Mouse (Mus musculus) heart, postnatal 0 days (tissue): Measurements from ENCODE around the gene Pck2. TPM values are rescaled to one million over a fixed set of nuclear protein-coding genes. Genes with fewer than 3 reads are reported as not detected.

Source experiments
- ATAC-seq: fragments of 200-750 bp; cut with Nextera tagmentation; 2 replicates; pipeline ENCODE4 v1.8.0; 2017; ENCODE audit warnings: low read depth, moderate number of reproducible peaks, moderate library complexity; ENCODE audit not compliant: insufficient read depth
- DNase-seq: peaks from one replicate; pipeline ENCODE4 v3.0.0-alpha.2; 2016; ENCODE audit warnings: low spot score
- H3K27ac ChIP-seq: fragments of 300-500 bp; sonication (generic); 2 replicates; pipeline ENCODE4 v1.5.1; 2014; ENCODE audit warnings: low read depth, mild to moderate bottlenecking
- H3K27me3 ChIP-seq: fragments of 300-500 bp; sonication (generic); 2 replicates; pipeline ENCODE4 v1.6.1; 2014; ENCODE audit warnings: low read length, mixed read lengths; ENCODE audit not compliant: control insufficient read depth, insufficient read depth
- H3K36me3 ChIP-seq: fragments of 300-500 bp; sonication (generic); replicated peaks from 2 replicates; pipeline ENCODE4 v1.6.1; 2014; ENCODE audit warnings: low read length, mixed read lengths; ENCODE audit not compliant: control insufficient read depth, insufficient read depth
- H3K4me1 ChIP-seq: fragments of 300-500 bp; sonication (generic); 2 replicates; pipeline ENCODE4 v1.6.1; 2014; ENCODE audit warnings: antibody characterized with exemption; ENCODE audit not compliant: control insufficient read depth, insufficient read depth
- H3K4me2 ChIP-seq: fragments of 300-500 bp; sonication (generic); 2 replicates; pipeline ENCODE4 v1.6.1; 2014; ENCODE audit warnings: low read depth, mild to moderate bottlenecking, low read length, moderate library complexity
- H3K4me3 ChIP-seq: fragments of 300-500 bp; sonication (generic); 2 replicates; pipeline ENCODE4 v1.5.1; 2014; ENCODE audit warnings: low read depth, low read length
- H3K9ac ChIP-seq: fragments of 300-500 bp; sonication (generic); replicated peaks from 2 replicates; pipeline ENCODE4 v1.6.1; 2014; ENCODE audit warnings: low read depth, low read length, mixed read lengths
- H3K9me3 ChIP-seq: fragments of 300-500 bp; sonication (generic); replicated peaks from 2 replicates; pipeline ENCODE4 v1.6.1; 2016; ENCODE audit warnings: low read length; ENCODE audit not compliant: control insufficient read depth
- CTCF ChIP-seq: IDR thresholded peaks from 2 replicates; pipeline ENCODE4 v1.5.1; 2016; ENCODE audit warnings: antibody characterized with exemption, control low read depth, low read depth
- EP300 ChIP-seq: IDR thresholded peaks from 2 replicates; pipeline ENCODE4 v1.6.1; 2016; ENCODE audit warnings: antibody characterized with exemption, low read depth
- WGBS: fragments of 180-500 bp; shearing (Covaris S2); extraction: QIAGEN DNeasy Blood & Tissue Kit; methylation state at CpG from one replicate; pipeline ENCODE4 v1.1.7; 2014; 5-methylcytosine and 5-hydroxymethylcytosine counted together
- polyA plus RNA-seq: library from polyadenylated mRNA; unstranded; fragments of >200 nt; fragmentation: Nextera tagmentation; extraction: Ambion mirVana; gene quantifications from 2 replicates; pipeline ENCODE4 v1.2.1, GENCODE M21; 2015
- total RNA-seq: library from RNA; depleted of rRNA; stranded (reverse); fragments of >200 nt; gene quantifications from 2 replicates; pipeline ENCODE4 v1.2.3, GENCODE M21; 2014; ENCODE audit warnings: low replicate concordance; rRNA removed

The Pck2 gene
- total and polyA plus RNA-seq, 2 experiments from 2014 or later = 22.6 to 85.2 TPM

GRCm38 (mm10) chr14:55596036-55596690 lies 56.1 kb downstream of the Pck2 start:
- H3K4me3 ChIP-seq = no peak overlapping the region
- H3K4me1 ChIP-seq = peaks cover 12% of the 10 kb centered on the region
- H3K36me3 ChIP-seq = peaks cover 76% of the 10 kb centered on the region
- H3K4me2 ChIP-seq = no peak overlapping the region
- no peaks in the 10 kb centered on the region for H3K9me3 ChIP-seq
- TF ChIP-seq CTCF (no peak), EP300 (no peak)
- no peak overlapping the region for H3K27ac ChIP-seq
- H3K9ac ChIP-seq = no peak overlapping the region
- 69% methylated on average over 13 of the region's 13 CpGs for WGBS
- no peaks in the 10 kb centered on the region for H3K27me3 ChIP-seq
- no peak for ATAC-seq
- DNase-seq = no peak

DNA sequence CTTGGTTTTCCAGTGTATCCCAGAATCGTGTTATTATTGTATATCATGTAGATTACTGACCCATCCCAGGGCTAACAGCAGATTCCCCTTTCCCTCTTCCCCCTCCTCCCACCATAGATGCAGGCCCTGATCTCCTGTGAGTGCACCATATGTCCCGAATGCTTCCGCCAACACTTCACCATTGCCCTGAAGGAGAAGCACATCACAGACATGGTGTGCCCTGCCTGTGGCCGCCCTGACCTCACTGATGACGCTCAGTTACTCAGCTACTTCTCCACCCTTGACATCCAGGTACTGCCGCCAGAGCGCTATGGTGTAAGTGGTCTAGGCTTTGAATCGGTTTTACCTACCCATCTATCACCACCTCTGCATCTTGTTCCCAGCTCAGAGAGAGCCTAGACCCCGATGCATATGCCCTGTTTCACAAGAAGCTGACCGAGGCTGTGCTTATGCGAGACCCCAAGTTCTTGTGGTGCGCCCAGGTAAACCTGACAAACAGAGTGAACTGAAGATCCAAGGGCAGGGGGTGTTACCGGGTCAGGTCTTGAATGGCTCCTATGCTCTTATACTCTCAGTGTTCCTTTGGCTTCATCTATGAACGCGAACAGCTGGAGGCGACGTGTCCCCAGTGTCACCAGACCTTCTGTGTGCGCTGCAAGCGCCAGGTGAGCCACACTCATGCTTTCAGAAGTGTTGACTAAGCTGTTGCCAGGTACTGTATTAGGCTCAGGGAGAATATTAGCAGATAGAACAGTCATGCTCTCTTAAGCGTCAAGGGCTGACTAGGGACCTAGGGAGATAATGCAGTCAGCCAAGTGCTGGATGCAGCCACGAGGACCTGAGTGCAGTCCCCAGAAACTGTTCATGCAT lies 58.7 kb downstream of the Pck2 start:
- WGBS = 91% methylated on average over 21 of the region's 21 CpGs
- no peak overlapping the region for H3K4me3 ChIP-seq
- H3K27me3 ChIP-seq = no peaks in the 10 kb centered on the region
- H3K9ac ChIP-seq = no peak overlapping the region
- no peaks in the 10 kb centered on the region for H3K9me3 ChIP-seq
- H3K4me2 ChIP-seq = no peak overlapping the region
- no peak overlapping the region for H3K27ac ChIP-seq
- DNase-seq = no peak
- TF ChIP-seq CTCF = no peak
- no peak for TF ChIP-seq EP300
- no peak for ATAC-seq
- no peaks in the 10 kb centered on the region for H3K4me1 ChIP-seq
- H3K36me3 ChIP-seq = peaks cover 94% of the 10 kb centered on the region

Other genes starting within 250 kb of the Pck2 start
- 36.5 and 48.8 TPM in 2 replicates for gene Dhrs4, start 61.5 kb upstream of the Pck2 start, total RNA-seq
- 82.5 and 83.3 TPM in 2 replicates for gene Dhrs4, start 61.5 kb upstream of the Pck2 start, polyA plus RNA-seq
- gene Carmil3, start 49.6 kb upstream of the Pck2 start, total RNA-seq = 3.4 and 6.1 TPM in 2 replicates
- 0.49 and 0.56 TPM in 2 replicates for gene Carmil3, start 49.6 kb upstream of the Pck2 start, polyA plus RNA-seq
- 0.08 TPM in 1 of 2 replicates, not detected in the other for gene Cpne6, start 29.8 kb upstream of the Pck2 start, total RNA-seq
- gene Cpne6, start 29.8 kb upstream of the Pck2 start, polyA plus RNA-seq = 0.08 and 0.26 TPM in 2 replicates
- gene Nrl, start 15.3 kb upstream of the Pck2 start, total RNA-seq = not detected in 2 replicates
- gene Nrl, start 15.3 kb upstream of the Pck2 start, polyA plus RNA-seq = not detected in 2 replicates
- 74.4 and 84.9 TPM in 2 replicates for gene Dcaf11, start 19.7 kb downstream of the Pck2 start, total RNA-seq
- gene Dcaf11, start 19.7 kb downstream of the Pck2 start, polyA plus RNA-seq = 75.2 and 81.6 TPM in 2 replicates
- 15.5 TPM in 1 of 2 replicates, not detected in the other for gene A730061H03Rik, start 20.1 kb downstream of the Pck2 start, total RNA-seq
- 1.3 and 1.4 TPM in 2 replicates for gene A730061H03Rik, start 20.1 kb downstream of the Pck2 start, polyA plus RNA-seq
- 212 and 277 TPM in 2 replicates for gene Fitm1, start 35.4 kb downstream of the Pck2 start, total RNA-seq
- gene Fitm1, start 35.4 kb downstream of the Pck2 start, polyA plus RNA-seq = 181 and 195 TPM in 2 replicates
- gene Psme1, start 37.9 kb downstream of the Pck2 start, total RNA-seq = 145 and 181 TPM in 2 replicates
- gene Psme1, start 37.9 kb downstream of the Pck2 start, polyA plus RNA-seq = 250 and 254 TPM in 2 replicates
- gene Emc9, start 45.0 kb downstream of the Pck2 start, total RNA-seq = 36.1 and 37.6 TPM in 2 replicates
- gene Emc9, start 45.0 kb downstream of the Pck2 start, polyA plus RNA-seq = 52.9 and 54.1 TPM in 2 replicates
- gene Psme2, start 50.8 kb downstream of the Pck2 start, total RNA-seq = 35.3 and 352 TPM in 2 replicates
- gene Psme2, start 50.8 kb downstream of the Pck2 start, polyA plus RNA-seq = 220 and 234 TPM in 2 replicates
- 15.0 and 20.1 TPM in 2 replicates for gene Rnf31, start 51.4 kb downstream of the Pck2 start, total RNA-seq
- 10.3 and 13.6 TPM in 2 replicates for gene Rnf31, start 51.4 kb downstream of the Pck2 start, polyA plus RNA-seq
- gene Irf9, start 63.3 kb downstream of the Pck2 start, total RNA-seq = 31.5 and 44.7 TPM in 2 replicates
- gene Irf9, start 63.3 kb downstream of the Pck2 start, polyA plus RNA-seq = 11.6 and 14.2 TPM in 2 replicates
- gene Rec8, start 77.8 kb downstream of the Pck2 start, total RNA-seq = 1.5 and 9.1 TPM in 2 replicates
- gene Rec8, start 77.8 kb downstream of the Pck2 start, polyA plus RNA-seq = 1.9 and 2.1 TPM in 2 replicates
- gene Ipo4, start 95.7 kb downstream of the Pck2 start, total RNA-seq = 34.9 and 49.8 TPM in 2 replicates
- gene Ipo4, start 95.7 kb downstream of the Pck2 start, polyA plus RNA-seq = 32.0 and 37.6 TPM in 2 replicates
- gene Gm49378, start 97.6 kb downstream of the Pck2 start, total RNA-seq = 0.15 and 6.9 TPM in 2 replicates
- gene Gm49378, start 97.6 kb downstream of the Pck2 start, polyA plus RNA-seq = 1.1 and 1.2 TPM in 2 replicates
- 62.8 and 83.3 TPM in 2 replicates for gene Tm9sf1, start 103.5 kb downstream of the Pck2 start, total RNA-seq
- 62.7 and 67.4 TPM in 2 replicates for gene Tm9sf1, start 103.5 kb downstream of the Pck2 start, polyA plus RNA-seq
- 0.12 TPM in 1 of 2 replicates, not detected in the other for gene Tssk4, start 109.9 kb downstream of the Pck2 start, total RNA-seq
- gene Tssk4, start 109.9 kb downstream of the Pck2 start, polyA plus RNA-seq = 0.25 and 0.31 TPM in 2 replicates
- 62.4 and 66.0 TPM in 2 replicates for gene Mdp1, start 120.2 kb downstream of the Pck2 start, total RNA-seq
- gene Mdp1, start 120.2 kb downstream of the Pck2 start, polyA plus RNA-seq = 98.6 and 104 TPM in 2 replicates
- 27.4 and 31.8 TPM in 2 replicates for gene Gmpr2, start 131.7 kb downstream of the Pck2 start, total RNA-seq
- gene Gmpr2, start 131.7 kb downstream of the Pck2 start, polyA plus RNA-seq = 27.7 and 29.2 TPM in 2 replicates
- 137 and 141 TPM in 2 replicates for gene Nedd8, start 131.9 kb downstream of the Pck2 start, total RNA-seq
- 460 and 483 TPM in 2 replicates for gene Nedd8, start 131.9 kb downstream of the Pck2 start, polyA plus RNA-seq
- gene Tinf2, start 141.6 kb downstream of the Pck2 start, total RNA-seq = 11.9 and 20.2 TPM in 2 replicates
- gene Tinf2, start 141.6 kb downstream of the Pck2 start, polyA plus RNA-seq = 15.9 and 17.1 TPM in 2 replicates
- gene Tgm1, start 173.7 kb downstream of the Pck2 start, total RNA-seq = 0.85 and 1.3 TPM in 2 replicates
- gene Tgm1, start 173.7 kb downstream of the Pck2 start, polyA plus RNA-seq = 0.11 and 0.27 TPM in 2 replicates
- 35.6 and 36.8 TPM in 2 replicates for gene Rabggta, start 182.0 kb downstream of the Pck2 start, total RNA-seq
- 20.8 and 21.8 TPM in 2 replicates for gene Rabggta, start 182.0 kb downstream of the Pck2 start, polyA plus RNA-seq
- gene Dhrs1, start 205.4 kb downstream of the Pck2 start, total RNA-seq = 51.9 and 58.1 TPM in 2 replicates
- gene Dhrs1, start 205.4 kb downstream of the Pck2 start, polyA plus RNA-seq = 62.9 and 65.0 TPM in 2 replicates
- 20.2 and 26.3 TPM in 2 replicates for gene Nop9, start 205.4 kb downstream of the Pck2 start, total RNA-seq
- 13.1 and 14.2 TPM in 2 replicates for gene Nop9, start 205.4 kb downstream of the Pck2 start, polyA plus RNA-seq
- 0.31 and 0.34 TPM in 2 replicates for gene Cideb, start 218.2 kb downstream of the Pck2 start, total RNA-seq
- gene Cideb, start 218.2 kb downstream of the Pck2 start, polyA plus RNA-seq = 2.8 and 3.6 TPM in 2 replicates
- not detected in 2 replicates for gene Ltb4r2, start 221.2 kb downstream of the Pck2 start, total RNA-seq
- gene Ltb4r2, start 221.2 kb downstream of the Pck2 start, polyA plus RNA-seq = 0.10 and 0.22 TPM in 2 replicates
- 0.62 TPM in 1 of 2 replicates, not detected in the other for gene Ltb4r1, start 225.7 kb downstream of the Pck2 start, total RNA-seq
- 0.38 and 0.40 TPM in 2 replicates for gene Ltb4r1, start 225.7 kb downstream of the Pck2 start, polyA plus RNA-seq
- 16.2 and 17.4 TPM in 2 replicates for gene Adcy4, start 243.8 kb downstream of the Pck2 start, total RNA-seq
- gene Adcy4, start 243.8 kb downstream of the Pck2 start, polyA plus RNA-seq = 10.6 TPM in 2 replicates
- gene Ripk3, start 248.6 kb downstream of the Pck2 start, total RNA-seq = 8.5 and 16.3 TPM in 2 replicates
- 9.3 and 9.4 TPM in 2 replicates for gene Ripk3, start 248.6 kb downstream of the Pck2 start, polyA plus RNA-seq